Mouse (Mus musculus) urinary bladder, adult 18-20 months (tissue): ENCODE data around the gene Dnah5.

ENCODE experiments used
- DNase-seq, 2 experiments: peaks; one replicate each; pipeline ENCODE4 v3.0.0; 2022; ENCODE audit warnings: low spot score in 2 of 2, mixed read lengths in 2 of 2

Dnah5 gene

GRCm38 (mm10) chr15:28203111-28204075 lies at the start of gene Dnah5:
TSS of gene Dnah5 (plus strand) at chr15:28203752.
- DNase-seq: no peak

DNA sequence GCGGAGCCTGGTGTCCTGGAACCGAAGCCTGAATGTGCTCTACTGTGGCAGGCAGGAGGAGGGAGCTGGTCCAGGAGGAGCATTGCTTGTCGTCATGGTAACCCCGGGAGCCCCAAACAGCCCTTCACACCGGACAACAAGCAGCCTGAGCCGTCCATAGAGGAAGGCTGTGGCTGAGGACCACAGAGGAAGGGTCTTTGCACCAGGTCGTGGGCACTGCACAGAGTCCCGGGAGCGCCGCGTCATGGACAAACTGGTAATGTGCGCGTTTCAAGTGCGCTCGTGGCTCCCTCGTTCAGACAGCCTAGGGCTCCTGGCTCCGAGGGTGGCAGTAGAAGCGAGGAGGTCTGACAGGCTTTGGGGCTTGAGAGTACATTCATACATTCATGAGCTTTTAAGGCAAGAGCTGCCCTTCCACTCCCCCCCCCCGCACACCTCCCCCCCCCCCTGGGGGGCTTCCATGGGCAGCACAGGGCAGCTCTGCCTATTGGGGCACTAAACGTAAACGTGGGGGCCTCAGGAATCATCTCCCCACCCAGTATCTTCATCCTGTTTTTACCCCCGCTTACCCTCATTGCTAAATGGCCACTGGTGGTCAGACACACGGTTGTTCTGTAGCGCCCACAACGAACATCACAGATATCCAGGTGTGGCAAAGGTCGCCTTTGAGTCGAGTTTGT lies 48.6 kb upstream of the Dnah5 start:
- no peak for DNase-seq

- peak; percentile 46 to 58 for DNase-seq
These were observed 44.6 kb upstream of the Dnah5 start for GRCm38 (mm10) chr15:28158771-28159489.

DNA sequence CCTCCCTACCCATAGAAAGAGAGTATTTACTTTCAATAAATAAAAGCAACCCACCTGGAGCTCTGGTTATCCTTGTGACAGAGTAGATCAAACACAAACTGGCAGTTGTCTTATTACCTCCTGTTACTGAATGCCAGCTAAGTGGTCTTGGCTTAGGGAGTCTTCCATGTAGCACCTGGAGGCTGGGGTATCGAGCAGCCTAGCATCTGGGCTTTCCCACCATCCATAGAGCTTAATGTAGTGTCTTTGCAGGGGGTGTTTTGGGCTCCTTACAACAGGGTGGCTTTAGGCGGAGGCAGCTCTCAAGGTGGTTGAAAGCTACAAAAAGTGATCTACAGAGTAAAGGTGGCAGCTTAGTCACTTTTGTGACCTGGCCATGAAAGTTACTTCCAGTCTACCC lies 41.3 kb upstream of the Dnah5 start:
- no peak for DNase-seq

DNA sequence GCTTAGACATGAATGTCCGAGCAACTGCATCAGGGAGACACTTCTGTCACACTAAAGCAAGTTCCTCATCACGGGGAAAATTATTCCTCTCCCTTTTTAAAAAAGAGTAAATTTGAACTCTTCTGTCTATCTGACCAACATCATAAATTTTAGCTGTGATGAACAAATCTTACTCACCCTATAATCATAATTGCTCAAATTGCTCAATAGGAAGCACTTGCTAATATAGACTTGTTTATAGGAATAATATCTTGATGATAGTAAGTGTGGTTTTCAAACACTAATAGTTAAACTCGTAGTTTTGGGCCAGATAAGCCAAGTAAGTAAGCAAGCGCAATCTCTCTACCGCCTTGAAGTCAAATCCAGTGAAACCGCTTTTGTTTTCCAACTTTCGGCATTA lies 38.3 kb upstream of the Dnah5 start:
- no peak for DNase-seq

GRCm38 (mm10) chr15:28166090-28166489 lies 37.5 kb upstream of the Dnah5 start:
- no peak for DNase-seq

- no peak for DNase-seq
These were observed 24.6 kb upstream of the Dnah5 start for GRCm38 (mm10) chr15:28178951-28179350.

GRCm38 (mm10) chr15:28179556-28179955 lies 24.0 kb upstream of the Dnah5 start:
- no peak for DNase-seq

GRCm38 (mm10) chr15:28181862-28182261 lies 21.7 kb upstream of the Dnah5 start:
- peak; percentile 30 to 54 for DNase-seq

DNA sequence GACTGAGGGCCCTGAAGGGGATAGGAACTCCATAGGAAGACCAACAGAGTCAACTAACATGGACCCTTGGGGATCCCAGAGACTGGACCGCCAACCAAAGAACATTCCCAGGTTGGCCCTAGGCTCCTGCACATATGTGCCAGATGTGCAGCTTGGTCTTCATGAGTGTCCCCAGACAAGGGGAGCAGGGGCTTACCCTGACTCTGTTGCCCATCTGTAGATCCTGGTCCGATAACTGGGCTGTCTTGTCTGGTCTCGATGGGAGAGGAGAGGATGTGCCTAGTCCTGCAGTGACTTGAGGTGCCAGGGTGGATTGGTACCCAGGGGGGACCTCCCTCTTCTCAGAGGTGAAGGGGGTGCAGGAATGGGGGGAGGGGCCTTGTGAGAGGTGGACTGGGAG lies 21.0 kb upstream of the Dnah5 start:
- DNase-seq: no peak

- DNase-seq: peak; percentile 9 to 60
These were observed 15.8 kb upstream of the Dnah5 start for GRCm38 (mm10) chr15:28187472-28188360.

GRCm38 (mm10) chr15:28188361-28189011 lies 15.1 kb upstream of the Dnah5 start:
- DNase-seq: no peak

DNA sequence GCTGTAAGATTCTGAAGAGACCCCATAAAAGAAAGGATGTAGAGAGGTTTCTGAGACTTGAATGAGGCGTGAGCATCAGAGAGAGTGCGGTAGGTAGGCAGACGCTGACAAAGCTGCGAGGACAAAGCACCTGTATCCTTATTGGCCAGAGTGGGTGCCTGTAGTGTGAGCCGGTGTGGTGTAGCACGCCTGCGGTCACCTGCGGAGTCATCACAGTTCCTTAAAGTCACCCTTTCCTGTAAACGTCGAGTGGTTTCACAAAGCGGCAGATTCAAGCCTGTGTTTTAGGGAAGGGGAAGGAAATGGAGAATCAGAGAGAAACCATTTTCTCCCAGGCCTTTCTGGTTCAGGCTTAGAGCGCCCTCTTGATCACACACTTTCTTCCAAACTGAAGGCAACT lies 13.9 kb upstream of the Dnah5 start:
- no peak for DNase-seq

GRCm38 (mm10) chr15:28198609-28199008 lies 4.9 kb upstream of the Dnah5 start:
- no peak for DNase-seq

DNA sequence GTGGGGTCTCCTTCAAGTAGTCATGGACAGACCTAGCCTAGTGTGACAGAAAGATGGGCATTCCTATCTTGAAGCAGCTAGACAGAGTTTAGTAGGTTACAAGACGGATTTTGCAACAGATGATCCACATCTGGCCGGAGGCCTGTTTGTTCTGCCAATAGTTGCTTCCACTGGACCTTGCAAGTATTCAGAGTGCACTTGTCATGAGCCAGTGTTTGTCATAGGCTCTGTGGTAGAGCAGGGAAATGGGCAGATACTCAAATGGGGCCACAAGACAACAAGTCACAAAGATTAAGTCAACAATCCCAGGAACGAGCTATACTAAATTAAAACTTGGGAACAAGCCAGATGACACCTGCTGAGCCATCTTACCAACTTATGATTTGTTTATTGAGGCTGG lies 1.1 kb downstream of the Dnah5 start:
- DNase-seq: no peak

GRCm38 (mm10) chr15:28207545-28207944 lies 4.0 kb downstream of the Dnah5 start:
- no peak for DNase-seq

GRCm38 (mm10) chr15:28213057-28213456 lies 9.5 kb downstream of the Dnah5 start:
- DNase-seq: no peak

DNA sequence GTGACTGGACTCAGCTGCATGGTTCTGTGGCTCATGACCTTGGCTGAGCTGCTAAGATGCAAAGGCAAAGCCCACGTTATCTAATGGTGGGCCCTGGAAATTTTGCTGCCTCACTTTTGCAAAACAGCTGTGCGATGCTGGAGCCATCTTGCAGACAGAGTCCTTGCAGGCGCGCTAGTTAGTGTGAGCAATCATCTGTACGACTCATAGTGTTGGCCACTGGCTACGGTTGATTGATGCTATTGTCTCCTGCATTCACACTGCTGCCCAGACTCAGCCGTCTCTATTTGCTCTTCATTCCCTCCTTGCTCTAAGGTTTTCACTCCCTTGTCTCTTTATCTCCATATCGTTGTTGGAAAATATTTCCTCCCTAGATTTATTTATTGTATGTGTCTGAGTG lies 12.8 kb downstream of the Dnah5 start:
- DNase-seq: no peak

GRCm38 (mm10) chr15:28227316-28227715 lies 23.8 kb downstream of the Dnah5 start:
- no peak for DNase-seq

DNA sequence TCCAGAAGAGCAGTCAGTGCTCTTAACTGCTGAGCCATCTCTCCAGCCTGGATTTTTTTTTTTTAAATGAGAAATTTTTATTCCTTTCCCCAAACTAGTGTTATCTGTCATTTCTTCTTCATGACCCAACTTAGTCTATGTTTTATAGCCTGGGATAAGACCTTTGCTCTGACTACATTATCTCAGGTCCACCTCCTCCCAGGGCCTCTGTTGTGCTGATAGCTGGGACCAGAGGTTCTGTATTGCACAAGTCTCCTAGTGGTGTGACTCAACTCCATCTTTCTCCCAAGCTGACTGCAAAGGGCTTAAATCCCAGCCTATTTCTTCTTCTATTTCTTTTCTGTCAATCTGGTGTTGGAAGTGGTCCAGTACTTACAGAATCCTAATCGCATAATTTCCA lies 56.7 kb downstream of the Dnah5 start:
- DNase-seq: no peak

GRCm38 (mm10) chr15:28299438-28299837 lies 95.9 kb downstream of the Dnah5 start:
- DNase-seq: no peak
